Comparison of ENCODE assay signal across 7 mouse cellular contexts in the genomic region with DNA sequence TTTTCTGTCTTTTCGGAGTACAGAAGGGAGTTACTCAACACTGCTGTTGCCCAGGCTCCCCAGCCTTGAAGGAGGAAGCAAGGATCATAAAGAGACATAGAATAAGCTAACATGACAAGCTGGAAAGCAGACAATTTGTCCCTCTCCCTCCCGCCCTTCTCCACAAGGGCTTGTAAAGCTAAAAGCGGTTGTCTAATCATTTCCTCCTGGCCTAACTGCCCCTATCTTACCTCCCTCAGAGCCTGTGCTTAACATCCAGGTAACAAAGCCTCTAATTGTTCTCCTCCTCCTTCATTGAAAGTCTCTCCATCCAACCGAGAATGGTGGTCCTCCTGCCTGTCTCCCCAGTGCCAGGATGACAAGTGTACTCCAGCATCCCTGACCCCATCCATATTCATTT. TPM values are rescaled to one million over a fixed set of nuclear protein-coding genes. Genes with fewer than 3 reads are reported as not detected.
DNase-seq lines count a peak whose midpoint lies in the region; ATAC-seq and TF ChIP-seq lines count a peak whose summit lies in the region.

No protein-coding gene starts in this region.

- no peak for ATAC-seq in neural tube, embryonic 11.5 days (ENCODE audit: insufficient read depth, low FRiP score, low TSS enrichment)
- ATAC-seq in forebrain, embryonic 14.5 days, result no peak
- no peak for ATAC-seq in liver, embryonic 14.5 days (ENCODE audit: insufficient read depth)

- no peak for DNase-seq in neural tube, embryonic 11.5 days (ENCODE audit: low spot score)
- no peak for DNase-seq in neural tube, embryonic 10.5 days (ENCODE audit: extremely low spot score, low spot score)
- DNase-seq in forebrain, embryonic 14.5 days (ENCODE audit: low spot score), result no peak
- DNase-seq in liver, embryonic 14.5 days (ENCODE audit: low read depth in 3 of 3, low spot score in 3 of 3), result no peak
- no peak for DNase-seq in ovary, postnatal 14 days (ENCODE audit: low spot score)
- no peak for DNase-seq in right cerebral cortex, postnatal 25 days
- DNase-seq in ovary, postnatal 10 days (ENCODE audit: low spot score), result no peak

- H3K4me3 ChIP-seq in neural tube, embryonic 11.5 days (ENCODE audit: low read depth, low read length), result no peak overlapping the region
- H3K4me3 ChIP-seq in forebrain, embryonic 14.5 days (ENCODE audit: low read depth, low read length), result peak overlapping the region; percentile 51; the same call in 1 of the 2 replicates
- peak overlapping the region in 1 of 2 experiments; percentile 17; a peak in 1 of 4 replicates for H3K4me3 ChIP-seq in liver, embryonic 14.5 days (ENCODE audit: insufficient read depth in 1 of 2, low read depth in 2 of 2, low read length in 2 of 2)

- no peak for TF ChIP-seq CTCF in liver, embryonic 14.5 days (IDR thresholded peaks at IDR 0.05; ENCODE audit: low read depth)

- no peak overlapping the region for H3K9ac ChIP-seq in neural tube, embryonic 11.5 days (ENCODE audit: low read length)
- no peak overlapping the region for H3K9ac ChIP-seq in forebrain, embryonic 14.5 days (ENCODE audit: low read length)
- no peak overlapping the region; the same call in 1 of the 2 replicates for H3K9ac ChIP-seq in liver, embryonic 14.5 days (replicated peaks)

- peaks cover 5% of the 10 kb centered on the region; the same call in 1 of the 2 replicates for H3K36me3 ChIP-seq in neural tube, embryonic 11.5 days (ENCODE audit: control insufficient read depth, insufficient read depth, low read length)
- H3K36me3 ChIP-seq in forebrain, embryonic 14.5 days (ENCODE audit: control insufficient read depth, insufficient read depth, low read length), result peaks cover 29% of the 10 kb centered on the region
- no peaks in the 10 kb centered on the region for H3K36me3 ChIP-seq in liver, embryonic 14.5 days (replicated peaks; ENCODE audit: control insufficient read depth, insufficient read depth, low read depth)

- H3K4me1 ChIP-seq in neural tube, embryonic 11.5 days (ENCODE audit: control insufficient read depth, insufficient read depth, low read length), result peaks cover 7% of the 10 kb centered on the region; the same call in 1 of the 2 replicates
- H3K4me1 ChIP-seq in forebrain, embryonic 14.5 days (ENCODE audit: control insufficient read depth, insufficient read depth, low read length), result peaks cover 9% of the 10 kb centered on the region
- H3K4me1 ChIP-seq in liver, embryonic 14.5 days (replicated peaks; ENCODE audit: control insufficient read depth in 2 of 2, insufficient read depth in 2 of 2, low read length in 1 of 2), result peaks cover 5 to 14% of the 10 kb centered on the region in 2 experiments

- no peaks in the 10 kb centered on the region for H3K27me3 ChIP-seq in neural tube, embryonic 11.5 days (ENCODE audit: control insufficient read depth, insufficient read depth, low read length)
- no peaks in the 10 kb centered on the region for H3K27me3 ChIP-seq in forebrain, embryonic 14.5 days (replicated peaks; ENCODE audit: control insufficient read depth, insufficient read depth, low read length)
- H3K27me3 ChIP-seq in liver, embryonic 14.5 days (ENCODE audit: control insufficient read depth, insufficient read depth, low read length), result no peaks in the 10 kb centered on the region

- H3K27ac ChIP-seq in neural tube, embryonic 11.5 days (ENCODE audit: low read depth, low read length), result no peak overlapping the region
- no peak overlapping the region for H3K27ac ChIP-seq in forebrain, embryonic 14.5 days (ENCODE audit: low read depth, low read length)
- H3K27ac ChIP-seq in liver, embryonic 14.5 days, result peak overlapping the region; percentile 38

- 30% methylated on average over 4 of the region's 4 CpGs for WGBS in neural tube, embryonic 11.5 days
- WGBS in forebrain, embryonic 14.5 days, result 60% methylated on average over 4 of the region's 4 CpGs
- 12% methylated on average over 4 of the region's 4 CpGs for WGBS in liver, embryonic 14.5 days (ENCODE audit: insufficient replicate concordance)

- H3K4me2 ChIP-seq in neural tube, embryonic 11.5 days (ENCODE audit: low read depth), result peak overlapping the region; percentile 87
- H3K4me2 ChIP-seq in forebrain, embryonic 14.5 days (ENCODE audit: low read length), result peak overlapping the region; percentile 58
- peak overlapping the region; percentile 68 for H3K4me2 ChIP-seq in liver, embryonic 14.5 days (ENCODE audit: low read depth)

- H3K9me3 ChIP-seq in neural tube, embryonic 11.5 days (ENCODE audit: control insufficient read depth, low read length), result no peaks in the 10 kb centered on the region
- H3K9me3 ChIP-seq in forebrain, embryonic 14.5 days (replicated peaks; ENCODE audit: control insufficient read depth, low read length), result no peaks in the 10 kb centered on the region
- H3K9me3 ChIP-seq in liver, embryonic 14.5 days (ENCODE audit: control insufficient read depth, low read length), result no peaks in the 10 kb centered on the region

- no peak; the same call in 1 of the 2 replicates for TF ChIP-seq EP300 in liver, embryonic 14.5 days (IDR thresholded peaks at IDR 0.05; ENCODE audit: low read depth)

RNA-seq across cellular contexts. Expression of a gene that starts 1.4 kb away (rescaled TPM):
- 30.0 and 35.3 TPM in 2 replicates for polyA plus RNA-seq in neural tube, embryonic 11.5 days (2014; fragmentation: Nextera tagmentation; extraction: Ambion mirVana)
- 24.6 and 24.8 TPM in 2 replicates for polyA plus RNA-seq in forebrain, embryonic 14.5 days (2014; fragmentation: Nextera tagmentation; extraction: Ambion mirVana)
- polyA plus RNA-seq in liver, embryonic 14.5 days (2012; rRNA removed), result 12.6 and 14.8 TPM in 2 replicates
- polyA plus RNA-seq in liver, embryonic 14.5 days (2014; fragmentation: Nextera tagmentation; extraction: Ambion mirVana), result 7.3 and 10.1 TPM in 2 replicates

RNA-seq across cellular contexts. Expression of a gene that starts 5.8 kb away (rescaled TPM):
- 74.2 and 81.9 TPM in 2 replicates for polyA plus RNA-seq in neural tube, embryonic 11.5 days (2014; fragmentation: Nextera tagmentation; extraction: Ambion mirVana)
- 83.1 and 93.7 TPM in 2 replicates for polyA plus RNA-seq in forebrain, embryonic 14.5 days (2014; fragmentation: Nextera tagmentation; extraction: Ambion mirVana)
- polyA plus RNA-seq in liver, embryonic 14.5 days (2012; rRNA removed), result 10.4 and 15.4 TPM in 2 replicates
- polyA plus RNA-seq in liver, embryonic 14.5 days (2014; fragmentation: Nextera tagmentation; extraction: Ambion mirVana), result 51.4 and 56.2 TPM in 2 replicates

RNA-seq across cellular contexts. Expression of a gene that starts 34.6 kb away (rescaled TPM):
- polyA plus RNA-seq in neural tube, embryonic 11.5 days (2014; fragmentation: Nextera tagmentation; extraction: Ambion mirVana), result 34.2 and 34.9 TPM in 2 replicates
- polyA plus RNA-seq in forebrain, embryonic 14.5 days (2014; fragmentation: Nextera tagmentation; extraction: Ambion mirVana), result 32.5 and 33.6 TPM in 2 replicates
- 8.9 and 9.2 TPM in 2 replicates for polyA plus RNA-seq in liver, embryonic 14.5 days (2012; rRNA removed)
- polyA plus RNA-seq in liver, embryonic 14.5 days (2014; fragmentation: Nextera tagmentation; extraction: Ambion mirVana), result 7.8 and 8.5 TPM in 2 replicates

RNA-seq across cellular contexts. Expression of a gene that starts 39.1 kb away (rescaled TPM):
- 41.1 and 42.7 TPM in 2 replicates for polyA plus RNA-seq in neural tube, embryonic 11.5 days (2014; fragmentation: Nextera tagmentation; extraction: Ambion mirVana)
- 38.9 and 60.6 TPM in 2 replicates for polyA plus RNA-seq in forebrain, embryonic 14.5 days (2014; fragmentation: Nextera tagmentation; extraction: Ambion mirVana)
- 8.8 and 10.0 TPM in 2 replicates for polyA plus RNA-seq in liver, embryonic 14.5 days (2012; rRNA removed)
- polyA plus RNA-seq in liver, embryonic 14.5 days (2014; fragmentation: Nextera tagmentation; extraction: Ambion mirVana), result 6.4 and 7.3 TPM in 2 replicates

RNA-seq across cellular contexts. Expression of a gene that starts 45.5 kb away (rescaled TPM):
- not detected in 2 replicates for polyA plus RNA-seq in neural tube, embryonic 11.5 days (2014; fragmentation: Nextera tagmentation; extraction: Ambion mirVana)
- polyA plus RNA-seq in forebrain, embryonic 14.5 days (2014; fragmentation: Nextera tagmentation; extraction: Ambion mirVana), result 0.14 and 0.17 TPM in 2 replicates
- 10.1 and 11.3 TPM in 2 replicates for polyA plus RNA-seq in liver, embryonic 14.5 days (2012; rRNA removed)
- polyA plus RNA-seq in liver, embryonic 14.5 days (2014; fragmentation: Nextera tagmentation; extraction: Ambion mirVana), result 7.2 and 7.5 TPM in 2 replicates
